Mouse (Mus musculus) right cerebral cortex, adult 2 months (tissue): Measurements from ENCODE around the gene Zfyve16.

Source experiments
- DNase-seq, 2 experiments: peaks; one replicate each; pipeline ENCODE4 v3.0.0; 2021 to 2022; ENCODE audit warnings: low spot score in 2 of 2

Zfyve16 gene

DNA sequence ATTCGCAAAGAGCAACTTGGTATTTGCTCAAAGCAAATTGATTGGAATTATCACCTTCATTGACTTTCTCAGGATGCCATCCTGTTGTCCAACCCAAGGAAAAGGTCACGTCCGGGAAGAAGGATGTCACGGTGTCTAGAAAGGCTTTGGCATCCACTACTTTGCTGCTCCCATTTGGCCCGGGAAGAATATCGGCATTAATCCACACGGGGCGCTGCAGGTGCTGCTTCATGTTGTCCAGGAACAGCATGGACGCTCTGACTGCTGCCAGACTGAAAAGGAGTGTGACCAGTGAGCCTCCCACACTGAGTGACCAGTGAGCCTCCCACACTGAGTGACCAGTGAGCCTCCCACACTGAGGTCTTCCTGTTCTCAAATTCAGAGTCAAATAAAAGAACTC, 62.8 kb downstream of the Zfyve16 start:
- DNase-seq: no peak

DNA sequence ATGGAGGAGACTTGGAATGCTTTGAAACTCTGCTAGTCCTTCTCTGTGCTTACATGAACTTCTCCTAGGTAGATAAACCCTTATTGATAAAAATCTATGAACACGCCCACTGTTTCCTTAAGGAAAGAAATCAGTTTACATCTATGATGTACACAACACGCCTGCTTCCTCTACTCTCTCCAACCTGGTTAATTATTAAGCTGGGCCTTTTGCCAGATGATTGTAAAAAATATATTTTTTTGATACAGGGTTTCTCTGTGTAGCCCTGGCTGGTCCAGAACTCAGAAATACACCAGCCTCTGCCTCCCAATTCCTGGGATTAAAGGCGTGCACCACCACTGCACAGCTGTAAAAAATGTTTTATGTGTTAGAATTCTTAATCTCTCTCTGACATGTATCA, 66.0 kb downstream of the Zfyve16 start:
- DNase-seq: no peak

DNA sequence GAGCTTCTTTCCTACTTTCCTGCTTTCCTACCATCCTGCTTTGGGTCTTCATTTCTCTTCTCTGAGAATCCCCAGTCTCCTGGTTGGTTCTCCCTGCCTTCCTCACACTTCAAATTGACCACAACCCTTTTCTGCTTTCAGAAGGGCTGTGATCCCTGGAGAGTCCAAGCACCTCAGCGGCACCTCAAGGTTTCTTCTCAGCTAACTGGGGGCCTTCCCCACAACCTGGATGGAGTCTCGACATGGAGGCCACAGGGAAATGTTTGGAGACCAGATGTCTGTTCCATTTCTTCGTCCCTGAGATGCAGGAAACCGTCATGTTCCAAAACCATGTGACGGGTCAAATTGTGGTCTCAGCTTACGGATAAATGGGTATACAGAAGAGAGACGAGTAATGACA, 83.8 kb downstream of the Zfyve16 start:
- DNase-seq: no peak

DNA sequence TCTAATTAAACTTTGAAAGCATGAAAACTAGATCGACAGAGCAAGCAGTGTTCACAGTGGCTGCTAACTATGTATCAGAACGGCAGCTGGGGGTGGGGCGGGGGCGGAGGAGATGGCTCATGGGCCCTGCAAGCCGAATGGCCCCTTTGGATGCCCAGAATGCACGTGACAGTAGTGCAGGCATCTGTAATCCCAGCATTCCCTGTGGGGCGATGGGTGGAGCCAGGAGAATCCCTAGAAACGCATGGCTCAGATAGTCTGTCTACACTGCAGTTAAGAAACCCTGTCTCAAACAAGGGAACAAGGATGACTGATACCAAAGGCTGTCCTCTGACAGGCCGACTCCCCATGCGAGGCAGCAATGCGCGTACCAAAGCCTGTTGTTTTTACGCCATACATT, 90.4 kb downstream of the Zfyve16 start:
- DNase-seq: no peak

DNA sequence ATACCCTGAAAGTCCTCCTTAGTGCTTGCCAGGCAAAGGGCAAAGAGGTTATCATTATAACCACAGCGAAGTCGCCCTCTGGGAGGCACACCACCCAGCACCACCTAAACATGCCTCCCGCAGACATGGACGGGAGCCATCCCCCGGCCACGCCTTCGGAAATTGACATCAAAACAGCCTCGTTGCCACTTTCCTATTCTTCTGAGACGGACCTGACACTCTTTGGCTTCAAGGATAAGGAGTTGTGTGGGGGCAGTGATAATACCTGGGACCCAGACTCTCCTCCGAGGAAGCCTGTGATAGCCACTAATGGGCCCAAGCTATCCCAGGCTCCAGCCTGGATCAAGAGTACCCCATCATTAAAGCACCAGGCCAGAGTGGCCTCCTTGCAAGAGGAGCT, 92.0 kb downstream of the Zfyve16 start:
- DNase-seq: no peak
